Mouse (Mus musculus): ENCODE measurements around the gene Aifm3. TPM values are rescaled to one million over a fixed set of nuclear protein-coding genes. Genes with fewer than 3 reads are reported as not detected.
"Not testable (repeated sequence)": the region's sequence is repeated elsewhere in the genome, so short reads cannot be mapped to it uniquely, and the experiment has no call there.

The Aifm3 gene
- polyA plus RNA-seq, 1 experiment from 2014 or later, result 1.8 TPM

DNA sequence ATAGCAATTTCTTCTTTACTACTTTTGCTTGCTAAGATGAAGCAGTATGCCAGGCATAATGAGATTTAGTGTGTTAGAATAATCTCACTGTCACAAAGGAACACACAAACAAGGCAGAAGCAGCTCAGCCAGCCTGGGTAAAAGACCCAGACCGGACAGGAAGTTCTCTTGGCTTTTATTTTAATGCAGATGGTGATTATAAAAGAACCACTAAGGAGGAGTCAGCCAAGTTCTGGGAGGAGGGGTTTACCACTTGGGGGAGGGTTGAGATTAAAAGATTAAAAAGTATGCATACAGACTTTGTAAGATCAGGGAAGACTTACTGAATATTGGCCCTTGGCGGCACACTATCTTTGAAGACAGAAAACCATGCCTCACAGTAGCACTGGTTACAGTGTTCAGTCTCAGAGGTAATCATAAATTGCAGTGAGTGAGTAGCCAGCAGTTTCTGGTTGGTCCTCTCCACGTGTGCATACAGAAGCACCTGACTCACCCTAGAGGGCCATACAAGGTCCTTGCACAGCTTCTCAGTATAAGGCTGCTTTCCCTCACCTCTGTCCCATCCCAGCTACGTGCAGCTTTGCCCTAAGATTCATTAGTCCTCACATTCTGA lies 11.0 kb upstream of the Aifm3 start:
- H3K4me3 ChIP-seq (replicated peaks), result no peak overlapping the region
- no peak overlapping the region for H3K9ac ChIP-seq
- H3K9me3 ChIP-seq (replicated peaks), result no peaks in the 10 kb centered on the region
- no peak overlapping the region for H3K27ac ChIP-seq
- no peaks in the 10 kb centered on the region for H3K27me3 ChIP-seq
- ATAC-seq (replicated peaks; ENCODE audit: low FRiP score), result no peak
- 84% methylated on average over 4 of the region's 4 CpGs for WGBS
- no peak overlapping the region for H3K4me2 ChIP-seq
- no peaks in the 10 kb centered on the region for H3K4me1 ChIP-seq
- H3K36me3 ChIP-seq, result peaks cover 60% of the 10 kb centered on the region

DNA sequence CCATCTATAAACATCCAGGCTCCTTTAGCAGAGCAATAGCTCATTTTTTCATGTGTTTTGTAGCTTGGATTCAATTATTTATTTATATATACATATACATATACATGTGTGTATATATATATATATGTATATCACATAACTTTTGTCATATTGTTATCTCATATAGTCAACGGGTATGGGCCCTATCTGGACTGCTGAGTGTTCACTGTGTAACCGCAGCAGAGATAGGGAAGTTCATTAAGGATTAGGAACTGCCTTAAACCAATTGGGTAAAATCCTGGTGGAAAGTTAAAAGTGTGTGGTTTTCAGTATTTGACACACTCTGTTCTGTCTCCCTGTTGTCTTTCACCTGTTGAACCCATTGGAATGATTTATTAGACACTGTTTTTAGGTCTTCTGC lies 7.9 kb upstream of the Aifm3 start:
- WGBS, result 92% methylated on average over 2 of the region's 2 CpGs
- no peak overlapping the region for H3K4me3 ChIP-seq (replicated peaks)
- no peak overlapping the region for H3K9ac ChIP-seq
- no peaks in the 10 kb centered on the region for H3K27me3 ChIP-seq
- no peak overlapping the region for H3K27ac ChIP-seq
- no peaks in the 10 kb centered on the region for H3K9me3 ChIP-seq (replicated peaks)
- no peak overlapping the region for H3K4me2 ChIP-seq
- no peak for ATAC-seq (replicated peaks; ENCODE audit: low FRiP score)
- no peaks in the 10 kb centered on the region for H3K4me1 ChIP-seq
- peaks cover 78% of the 10 kb centered on the region for H3K36me3 ChIP-seq

DNA sequence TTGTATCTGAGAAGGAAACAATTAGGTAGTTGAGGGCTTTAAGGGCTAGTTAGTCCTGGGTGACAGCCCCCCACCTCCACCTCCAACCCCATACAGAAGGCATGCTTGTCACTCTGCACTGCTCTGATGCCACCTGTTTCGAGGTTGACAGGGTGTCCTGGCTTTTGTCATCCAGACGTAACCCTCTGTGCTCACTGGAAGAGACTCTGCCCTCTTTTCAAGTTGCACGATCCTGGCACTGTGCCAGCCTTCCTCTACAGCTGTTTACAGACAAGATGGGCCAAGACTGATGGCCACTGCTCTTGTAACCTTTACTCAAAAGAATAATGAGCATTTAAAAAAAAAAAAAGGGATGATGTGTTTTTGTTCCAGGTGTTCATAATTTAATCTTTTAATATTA lies 2.9 kb upstream of the Aifm3 start:
- Histone ChIP-seq H3K36me3 (peaks cover 58% of the 10 kb centered on the region), H3K4me3 (replicated peaks) (no peak overlapping the region), H3K9ac (no peak overlapping the region), H3K4me2 (no peak overlapping the region), H3K27ac (no peak overlapping the region), H3K4me1 (peaks cover 13% of the 10 kb centered on the region), H3K27me3 (peaks cover 16% of the 10 kb centered on the region), H3K9me3 (replicated peaks) (no peaks in the 10 kb centered on the region)
- 46% methylated on average over 3 of the region's 3 CpGs for WGBS
- no peak for ATAC-seq (replicated peaks; ENCODE audit: low FRiP score)

DNA sequence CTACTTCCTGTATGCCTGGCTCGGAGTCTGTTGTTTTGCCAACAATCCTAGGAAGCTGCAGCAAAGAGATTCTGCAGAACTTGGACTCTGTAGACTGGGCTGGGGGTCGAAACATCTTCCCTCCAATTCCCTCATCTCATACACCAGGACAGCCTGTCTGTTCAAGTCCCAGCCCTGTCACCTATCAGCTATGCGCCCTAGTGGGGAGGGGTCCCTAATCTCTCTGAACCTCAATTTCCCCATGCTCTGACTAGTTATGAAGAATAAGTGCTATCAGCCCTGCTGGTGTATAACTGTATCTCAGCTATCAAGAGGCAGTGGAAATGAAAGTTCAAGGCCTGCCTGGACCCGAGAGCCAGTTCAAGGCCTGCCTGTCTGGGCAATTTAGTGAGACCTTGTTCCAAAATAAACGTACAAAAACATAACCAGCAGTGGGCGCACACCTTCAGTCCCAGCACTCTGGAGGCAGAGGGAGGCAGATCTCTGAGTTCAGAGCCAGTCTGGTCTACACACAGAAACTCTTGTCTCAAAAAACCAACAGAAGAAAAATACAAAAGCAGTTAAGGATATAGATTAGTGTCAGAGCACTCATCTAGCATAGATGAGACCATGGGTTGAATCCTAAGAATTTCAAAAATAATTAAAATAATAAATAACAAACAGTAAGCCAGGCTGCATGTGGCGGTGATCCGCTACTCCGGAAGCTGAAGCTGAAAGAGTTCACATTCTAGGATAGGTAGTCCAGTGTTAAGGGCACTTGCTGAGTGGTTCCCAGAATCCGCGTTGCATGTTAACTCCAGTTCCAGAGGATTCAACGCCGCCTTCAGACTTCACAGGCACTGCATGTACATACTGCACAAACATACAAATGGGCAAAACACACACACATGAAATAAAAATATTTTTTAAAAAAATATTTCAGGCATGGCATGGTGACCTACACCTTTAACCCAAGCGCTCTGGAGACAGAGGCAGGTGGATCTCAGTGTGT lies 638 bp upstream of the Aifm3 start:
- H3K9ac ChIP-seq, result peak overlapping the region; percentile 41; the same call in 1 of the 2 replicates
- H3K4me3 ChIP-seq (replicated peaks), result peak overlapping the region; percentile 53
- peaks cover 39% of the 10 kb centered on the region for H3K36me3 ChIP-seq
- peaks cover 13% of the 10 kb centered on the region for H3K4me1 ChIP-seq
- WGBS, result 48% methylated on average over 14 of the region's 14 CpGs
- peaks cover 21% of the 10 kb centered on the region for H3K27me3 ChIP-seq
- no peaks in the 10 kb centered on the region for H3K9me3 ChIP-seq (replicated peaks)
- H3K4me2 ChIP-seq, result peak overlapping the region; percentile 93
- no peak for ATAC-seq (replicated peaks; ENCODE audit: low FRiP score)
- no peak overlapping the region for H3K27ac ChIP-seq

DNA sequence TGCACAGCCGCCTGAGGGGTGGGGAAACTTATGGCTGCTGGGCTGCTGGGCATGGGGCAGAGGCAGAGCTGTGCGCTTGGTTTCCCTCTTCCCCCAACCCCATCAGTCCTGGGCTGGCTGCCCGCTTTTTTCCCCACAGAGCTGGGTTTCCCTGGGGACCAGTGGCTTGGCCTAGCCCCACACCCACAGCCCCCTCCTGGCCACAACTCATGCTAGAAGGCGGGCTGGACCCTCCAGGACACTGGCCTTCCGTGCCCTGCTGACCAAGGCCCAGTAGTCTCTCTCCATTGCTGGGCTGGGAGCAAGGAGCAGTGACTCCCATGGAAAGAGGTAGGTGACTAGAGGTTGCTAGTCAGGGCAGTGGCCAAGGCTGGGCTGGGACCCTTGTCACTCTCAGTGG lies 1.7 kb downstream of the Aifm3 start:
- H3K4me2 ChIP-seq, result no peak overlapping the region
- peaks cover 14% of the 10 kb centered on the region for H3K4me1 ChIP-seq
- no peak for ATAC-seq (replicated peaks; ENCODE audit: low FRiP score)
- peaks cover 15% of the 10 kb centered on the region for H3K36me3 ChIP-seq
- WGBS, result 88% methylated on average over 5 of the region's 5 CpGs
- peaks cover 21% of the 10 kb centered on the region for H3K27me3 ChIP-seq
- no peak overlapping the region for H3K4me3 ChIP-seq (replicated peaks)
- H3K9me3 ChIP-seq (replicated peaks), result no peaks in the 10 kb centered on the region
- no peak overlapping the region for H3K27ac ChIP-seq
- H3K9ac ChIP-seq, result no peak overlapping the region

DNA sequence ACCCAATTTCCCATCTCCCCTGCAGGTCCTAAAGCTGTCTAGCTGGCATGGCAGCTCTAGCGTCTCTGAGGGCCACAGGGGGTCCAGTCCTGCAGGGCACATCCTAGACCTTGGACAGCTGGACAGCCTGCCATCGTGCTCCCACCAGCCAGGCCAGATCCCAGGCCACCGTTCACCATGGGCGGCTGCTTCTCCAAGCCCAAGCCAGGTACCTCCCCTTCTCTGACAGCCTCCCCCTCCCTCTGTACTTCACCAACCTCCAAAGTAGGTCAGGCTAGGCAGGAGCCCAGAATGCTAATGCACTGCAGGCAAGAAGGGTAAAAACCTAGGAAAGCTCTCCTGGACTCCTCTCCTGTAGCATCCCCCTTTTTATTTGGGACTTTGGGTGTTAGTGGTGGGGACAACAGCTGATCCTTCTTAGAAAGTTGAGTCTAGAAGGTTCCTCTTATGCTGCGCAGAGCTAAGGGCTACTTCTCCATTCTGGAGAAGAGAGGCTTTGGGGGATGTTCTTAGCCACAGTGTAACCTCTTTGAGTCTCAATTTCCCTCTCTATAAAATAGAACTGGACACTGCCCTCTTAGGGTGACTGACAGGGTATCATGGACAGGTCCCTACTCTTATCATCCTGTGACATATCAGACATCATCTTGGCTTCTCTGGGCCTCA lies 2.6 kb downstream of the Aifm3 start:
- H3K27me3 ChIP-seq, result peaks cover 21% of the 10 kb centered on the region
- H3K36me3 ChIP-seq, result peaks cover 7% of the 10 kb centered on the region
- no peaks in the 10 kb centered on the region for H3K9me3 ChIP-seq (replicated peaks)
- no peak overlapping the region for H3K27ac ChIP-seq
- no peak overlapping the region for H3K4me2 ChIP-seq
- no peak overlapping the region for H3K4me3 ChIP-seq (replicated peaks)
- ATAC-seq (replicated peaks; ENCODE audit: low FRiP score), result no peak
- WGBS, result 68% methylated on average over 5 of the region's 5 CpGs
- H3K9ac ChIP-seq, result no peak overlapping the region
- peaks cover 22% of the 10 kb centered on the region for H3K4me1 ChIP-seq

DNA sequence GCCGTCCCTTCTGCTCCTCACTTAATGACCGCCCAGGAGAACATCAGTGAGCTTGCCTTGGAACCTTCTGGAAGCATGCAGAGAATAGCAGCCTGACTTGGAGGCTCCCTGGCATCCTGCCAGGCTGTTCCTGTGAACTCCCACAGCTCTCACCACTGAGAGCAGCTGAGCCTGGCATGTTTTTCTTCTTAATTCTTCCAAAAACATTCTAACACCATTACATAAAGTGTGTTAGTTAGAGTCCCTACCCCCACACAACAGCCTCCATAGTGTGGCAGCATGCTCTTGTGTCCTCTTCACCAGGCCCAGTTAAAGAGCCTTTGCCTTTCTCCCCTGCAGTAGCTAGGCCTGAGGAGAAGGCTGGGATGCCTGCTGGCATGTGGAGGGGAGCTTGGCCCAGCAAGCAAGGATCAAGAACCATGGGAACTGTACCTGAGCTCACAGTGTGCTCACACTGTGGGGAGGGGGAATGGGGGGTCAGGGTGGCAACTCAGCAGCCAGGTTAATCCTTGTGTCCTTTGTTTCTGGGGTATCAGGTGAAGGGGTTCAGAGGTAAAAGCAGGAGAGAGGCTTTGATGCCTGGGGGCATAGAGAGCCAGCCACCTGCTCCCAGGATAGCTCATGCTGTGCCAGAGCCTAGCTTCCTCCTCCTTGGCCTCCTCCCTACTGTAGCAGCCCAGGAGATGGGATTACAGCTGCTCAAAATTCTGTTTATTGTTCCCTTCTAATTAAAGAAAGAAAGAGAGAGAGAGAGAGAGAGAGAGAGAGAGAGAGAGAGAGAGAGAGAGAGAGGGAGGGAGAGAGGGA lies 7.3 kb downstream of the Aifm3 start:
- Histone ChIP-seq H3K36me3 (no peaks in the 10 kb centered on the region), H3K9me3 (replicated peaks) (no peaks in the 10 kb centered on the region), H3K27ac (no peak overlapping the region; the same call in 1 of the 2 replicates), H3K4me2 (no peak overlapping the region), H3K27me3 (peaks cover 4% of the 10 kb centered on the region; the same call in 1 of the 2 replicates), H3K9ac (no peak overlapping the region), H3K4me1 (peaks cover 12% of the 10 kb centered on the region), H3K4me3 (replicated peaks) (no peak overlapping the region)
- ATAC-seq (replicated peaks; ENCODE audit: low FRiP score), result 0 out of 2 replicates have a peak, but pooled peaks have one; percentile 18
- whole genome bisulfite sequencing, result 52% methylated on average over 2 of the region's 2 CpGs

- ATAC-seq (replicated peaks; ENCODE audit: low FRiP score), result peak; percentile 56; the same call in 1 of the 2 replicates
These were observed 10.0 kb downstream of the Aifm3 start for GRCm38 (mm10) chr16:17499249-17499883.

DNA sequence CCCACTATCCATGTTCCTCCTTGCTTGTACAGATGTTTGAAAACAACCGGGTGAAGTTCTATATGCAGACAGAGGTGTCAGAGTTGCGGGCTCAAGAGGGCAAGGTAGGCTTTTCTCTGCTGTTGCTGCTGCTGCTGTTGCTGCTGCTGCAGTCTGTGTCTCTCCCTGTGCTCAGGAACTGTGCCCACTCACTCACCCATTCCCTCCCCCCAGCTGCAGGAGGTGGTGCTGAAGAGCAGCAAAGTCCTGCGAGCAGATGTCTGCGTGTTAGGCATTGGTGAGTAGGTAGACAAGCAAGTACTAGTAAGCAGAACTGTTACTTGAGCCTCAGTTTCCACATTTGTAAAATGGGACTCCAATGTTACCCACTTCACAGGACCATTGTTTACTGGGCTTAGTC lies 13.3 kb downstream of the Aifm3 start:
- ATAC-seq (replicated peaks; ENCODE audit: low FRiP score), result no peak
- no peaks in the 10 kb centered on the region for H3K36me3 ChIP-seq
- H3K27me3 ChIP-seq, result no peaks in the 10 kb centered on the region; the same call in 1 of the 2 replicates
- H3K9ac ChIP-seq, result no peak overlapping the region
- WGBS, result 73% methylated on average over 4 of the region's 4 CpGs
- H3K9me3 ChIP-seq (replicated peaks), result no peaks in the 10 kb centered on the region
- no peak overlapping the region for H3K4me3 ChIP-seq (replicated peaks)
- no peak overlapping the region for H3K27ac ChIP-seq
- H3K4me1 ChIP-seq, result peaks cover 4% of the 10 kb centered on the region; the same call in 1 of the 2 replicates
- H3K4me2 ChIP-seq, result no peak overlapping the region

More at GRCm38 (mm10) chr16:17499249-17499883, 10.0 kb downstream of the Aifm3 start:
- no peak overlapping the region for H3K4me2 ChIP-seq
- H3K9me3 ChIP-seq (replicated peaks), result no peaks in the 10 kb centered on the region
- no peak overlapping the region for H3K9ac ChIP-seq
- H3K27ac ChIP-seq, result no peak overlapping the region
- no peaks in the 10 kb centered on the region; the same call in 1 of the 2 replicates for H3K27me3 ChIP-seq
- peaks cover 12% of the 10 kb centered on the region for H3K4me1 ChIP-seq
- WGBS, result 30% methylated on average over 10 of the region's 10 CpGs
- H3K36me3 ChIP-seq, result no peaks in the 10 kb centered on the region
- H3K4me3 ChIP-seq (replicated peaks), result no peak overlapping the region

GRCm38 (mm10) chr16:17507018-17507552 lies 17.7 kb downstream of the Aifm3 start:
- H3K9ac ChIP-seq, result no peak overlapping the region
- H3K9me3 ChIP-seq (replicated peaks), result no peaks in the 10 kb centered on the region
- no peak overlapping the region for H3K4me3 ChIP-seq (replicated peaks)
- no peak for ATAC-seq (replicated peaks; ENCODE audit: low FRiP score)
- no peak overlapping the region for H3K27ac ChIP-seq
- no peak overlapping the region for H3K4me2 ChIP-seq
- peaks cover 21% of the 10 kb centered on the region for H3K4me1 ChIP-seq
- H3K36me3 ChIP-seq, result peaks cover 13% of the 10 kb centered on the region
- 82% methylated on average over 5 of the region's 5 CpGs for WGBS
- no peaks in the 10 kb centered on the region; the same call in 1 of the 2 replicates for H3K27me3 ChIP-seq

GRCm38 (mm10) chr16:17508031-17508430 lies 18.6 kb downstream of the Aifm3 start:
- not testable (repeated sequence) for H3K27me3 ChIP-seq; ATAC-seq (replicated peaks; ENCODE audit: low FRiP score); H3K9me3 ChIP-seq (replicated peaks)
- Histone ChIP-seq H3K4me1 (peaks cover 21% of the 10 kb centered on the region), H3K4me2 (peak overlapping the region; percentile 71), H3K4me3 (replicated peaks) (peak overlapping the region; percentile 83), H3K9ac (peak overlapping the region; percentile 90), H3K27ac (peak overlapping the region; percentile 97), H3K36me3 (peaks cover 23% of the 10 kb centered on the region)
- WGBS, result 33% methylated on average over 3 of the region's 3 CpGs
